Comparison of ENCODE assay signal across 7 mouse cellular contexts in the genomic region with DNA sequence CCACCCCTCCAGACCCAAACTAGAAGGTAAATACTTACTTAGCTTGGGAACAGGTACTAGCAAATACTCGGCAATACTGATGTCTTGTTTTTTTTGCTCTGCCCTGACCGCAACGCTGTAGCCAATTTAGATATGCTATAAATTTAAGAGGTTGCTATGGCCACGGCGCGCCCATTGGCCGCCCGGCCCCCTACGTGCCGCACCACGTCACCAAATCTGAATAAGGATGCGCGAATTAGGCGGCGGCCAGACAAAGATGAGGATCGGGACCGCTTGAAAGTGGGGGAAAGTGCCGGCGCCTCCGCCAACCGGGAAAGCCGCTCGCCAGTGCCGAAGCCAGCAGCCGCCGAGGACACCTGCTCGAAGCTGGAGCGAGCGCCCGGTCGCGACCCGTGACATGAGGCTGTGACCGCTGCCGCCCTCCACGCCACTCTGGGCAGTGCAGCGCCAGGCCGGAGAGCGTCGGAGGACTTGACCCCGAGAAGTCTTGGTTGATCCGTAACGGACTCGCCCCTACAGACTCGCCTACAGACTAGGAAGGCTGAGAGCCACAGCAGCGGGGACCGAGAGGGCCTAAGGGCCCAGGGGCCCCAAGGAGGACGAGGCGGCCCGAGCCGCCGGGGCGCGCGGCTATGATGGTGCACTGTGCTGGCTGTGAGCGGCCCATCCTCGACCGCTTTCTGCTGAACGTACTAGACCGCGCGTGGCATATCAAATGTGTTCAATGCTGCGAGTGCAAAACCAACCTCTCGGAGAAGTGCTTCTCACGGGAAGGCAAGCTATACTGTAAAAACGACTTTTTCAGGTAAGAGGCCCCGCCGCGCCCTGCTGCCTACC. TPM values are rescaled to one million over a fixed set of nuclear protein-coding genes. Genes with fewer than 3 reads are reported as not detected.
DNase-seq lines count a peak whose midpoint lies in the region; ATAC-seq lines count a peak whose summit lies in the region.

TSS of gene Lhx5 (plus strand) at position 51 of the 837 bp plus-strand sequence.

- peaks cover 98% of the 10 kb centered on the region for H3K27me3 ChIP-seq in embryonic facial prominence, embryonic 15.5 days
- peaks cover 99% of the 10 kb centered on the region for H3K27me3 ChIP-seq in limb, embryonic 13.5 days

- no peak for ATAC-seq in embryonic facial prominence, embryonic 15.5 days (ENCODE audit: insufficient number of reproducible peaks, low FRiP score, low TSS enrichment, low read depth)
- no peak for ATAC-seq in limb, embryonic 13.5 days (ENCODE audit: low FRiP score, low read depth)

- peak within 1 kb of the TSS; percentile 19 for H3K4me3 ChIP-seq in embryonic facial prominence, embryonic 15.5 days (replicated peaks)
- peak within 1 kb of the TSS; percentile 8; the same call in 1 of the 2 replicates for H3K4me3 ChIP-seq in limb, embryonic 13.5 days

- H3K4me1 ChIP-seq in embryonic facial prominence, embryonic 15.5 days: peaks cover 22% of the 10 kb centered on the region
- H3K4me1 ChIP-seq in limb, embryonic 13.5 days: peaks cover 19% of the 10 kb centered on the region

- H3K27ac ChIP-seq in embryonic facial prominence, embryonic 15.5 days (replicated peaks): no peak within 1 kb of the TSS
- H3K27ac ChIP-seq in limb, embryonic 13.5 days: no peak within 1 kb of the TSS

- no peaks in the 10 kb centered on the region for H3K36me3 ChIP-seq in embryonic facial prominence, embryonic 15.5 days
- no peaks in the 10 kb centered on the region for H3K36me3 ChIP-seq in limb, embryonic 13.5 days

- no peak within 1 kb of the TSS for H3K9ac ChIP-seq in embryonic facial prominence, embryonic 15.5 days
- H3K9ac ChIP-seq in limb, embryonic 13.5 days: no peak within 1 kb of the TSS

- under 1% methylated on average over 69 of the region's 69 CpGs for WGBS in embryonic facial prominence, embryonic 15.5 days
- WGBS in limb, embryonic 13.5 days: under 1% methylated on average over 69 of the region's 69 CpGs

- peak; percentile 47 to 53 for DNase-seq in right cerebral cortex, adult 2 months (ENCODE audit: low spot score in 2 of 2)
- DNase-seq in right cerebral cortex, postnatal 25 days: no peak
- DNase-seq in thymus, postnatal 0 days (ENCODE audit: low spot score): no peak
- DNase-seq in adrenal gland, adult 8-10 months: no peak
- no peak for DNase-seq in MN1 (ENCODE audit: low spot score)

- no peak within 1 kb of the TSS for H3K4me2 ChIP-seq in embryonic facial prominence, embryonic 15.5 days (replicated peaks)
- H3K4me2 ChIP-seq in limb, embryonic 13.5 days (replicated peaks): 0 out of 2 replicates have a peak within 1 kb of the TSS, but pooled peaks have one; percentile 9

- H3K9me3 ChIP-seq in embryonic facial prominence, embryonic 15.5 days (replicated peaks): no peaks in the 10 kb centered on the region
- H3K9me3 ChIP-seq in limb, embryonic 13.5 days: no peaks in the 10 kb centered on the region

RNA-seq across cellular contexts. Expression of gene Lhx5, which starts in this region (rescaled TPM):
- polyA plus RNA-seq in embryonic facial prominence, embryonic 15.5 days (2015; fragmentation: Nextera tagmentation; extraction: Ambion mirVana): 0.05 TPM in 2 replicates
- polyA plus RNA-seq in limb, embryonic 13.5 days (2015; fragmentation: Nextera tagmentation; extraction: Ambion mirVana): not detected in 2 replicates
- 0.05 TPM in 1 of 2 replicates, not detected in the other for polyA plus RNA-seq in thymus, postnatal 0 days (2015; fragmentation: Nextera tagmentation; extraction: Ambion mirVana)
- not detected for total RNA-seq in adrenal gland, adult 8-10 months (2022)

Comparison
In these comparisons a context has a peak if more than half of its experiments do, and no peak if none do; other contexts are left out.
1. DNase-seq: peak in right cerebral cortex, adult 2 months (2 of 2); none in right cerebral cortex, postnatal 25 days (single experiment), thymus, postnatal 0 days (single experiment), adrenal gland, adult 8-10 months (single experiment) and MN1 (single experiment).